Mouse (Mus musculus) liver, embryonic 18 days (tissue): ENCODE measurements around the gene Pbx4. TPM values are rescaled to one million over a fixed set of nuclear protein-coding genes. Genes with fewer than 3 reads are reported as not detected.

Source experiments
- polyA plus RNA-seq: library from polyadenylated mRNA; depleted of rRNA; stranded (reverse); fragments of >200 nt; gene quantifications from 2 replicates; pipeline ENCODE4 v1.2.3, GENCODE M21; 2012; rRNA removed

Gene Pbx4
- polyA plus RNA-seq, result 1.2 and 1.4 TPM in 2 replicates

DNA sequence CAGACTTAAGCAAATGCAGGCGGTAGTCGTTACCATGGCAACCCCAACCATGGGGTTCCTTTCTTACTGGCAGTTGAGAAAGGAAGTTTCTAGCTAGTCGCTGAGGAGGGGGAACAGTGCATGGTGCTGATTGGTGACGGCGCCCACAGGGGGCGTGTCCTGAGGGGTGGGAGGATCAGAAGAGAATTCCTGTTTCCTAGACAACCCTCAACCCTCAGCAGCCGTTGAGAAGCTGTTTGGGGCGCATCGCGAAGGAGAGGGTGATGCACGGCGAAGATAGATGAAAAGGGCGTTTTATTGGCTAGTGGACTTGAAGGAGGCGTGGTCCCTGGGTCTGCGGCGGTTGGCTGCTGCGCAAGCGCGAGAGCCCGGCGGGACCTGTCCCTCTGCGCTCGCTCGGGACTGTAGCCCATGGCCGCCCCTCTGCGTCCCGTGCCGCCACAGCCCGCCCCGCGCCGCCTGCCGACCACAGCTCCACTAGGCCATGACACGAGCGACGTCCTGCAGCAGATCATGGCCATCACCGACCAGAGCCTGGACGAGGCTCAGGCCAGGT lies at the start of gene Pbx4:
Pbx4 (plus strand) TSS at position 194 of the 556 bp plus-strand sequence.

DNA sequence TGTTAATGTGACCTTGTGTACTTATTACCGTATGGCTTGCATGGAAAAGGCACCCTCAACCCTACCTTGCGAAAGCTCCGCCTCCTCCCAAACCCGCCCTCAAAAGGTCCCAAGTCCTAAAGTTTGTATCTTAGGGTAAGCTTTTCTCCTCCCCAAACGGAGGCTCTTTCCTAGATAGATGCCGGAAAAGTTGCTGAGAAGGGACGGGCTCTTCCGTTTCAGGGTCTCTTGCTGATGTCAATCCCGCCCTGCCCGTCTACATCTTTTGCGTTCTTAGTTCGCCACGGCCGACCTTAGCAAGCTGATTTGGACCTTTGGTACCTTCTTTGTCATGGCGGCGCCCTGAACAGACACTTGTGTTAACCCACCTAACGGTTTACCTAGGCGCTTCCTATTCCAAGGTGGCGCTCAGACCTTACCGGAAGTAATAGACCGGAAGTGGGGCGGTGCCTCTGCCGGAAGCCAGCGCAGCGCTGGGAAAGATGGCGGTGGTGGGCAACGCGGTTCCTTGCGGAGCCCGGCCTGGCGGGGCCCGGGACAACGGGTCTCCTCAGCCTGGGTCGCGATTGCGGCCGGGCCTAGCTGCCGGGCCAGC lies 41.4 kb upstream of the Pbx4 start, which contains the start of the genes Atp13a1 and Zfp866:
Atp13a1 (plus strand) TSS at position 391 of the 595 bp plus-strand sequence.
Zfp866 (minus strand) TSS at position 406 of the 595 bp plus-strand sequence.

DNA sequence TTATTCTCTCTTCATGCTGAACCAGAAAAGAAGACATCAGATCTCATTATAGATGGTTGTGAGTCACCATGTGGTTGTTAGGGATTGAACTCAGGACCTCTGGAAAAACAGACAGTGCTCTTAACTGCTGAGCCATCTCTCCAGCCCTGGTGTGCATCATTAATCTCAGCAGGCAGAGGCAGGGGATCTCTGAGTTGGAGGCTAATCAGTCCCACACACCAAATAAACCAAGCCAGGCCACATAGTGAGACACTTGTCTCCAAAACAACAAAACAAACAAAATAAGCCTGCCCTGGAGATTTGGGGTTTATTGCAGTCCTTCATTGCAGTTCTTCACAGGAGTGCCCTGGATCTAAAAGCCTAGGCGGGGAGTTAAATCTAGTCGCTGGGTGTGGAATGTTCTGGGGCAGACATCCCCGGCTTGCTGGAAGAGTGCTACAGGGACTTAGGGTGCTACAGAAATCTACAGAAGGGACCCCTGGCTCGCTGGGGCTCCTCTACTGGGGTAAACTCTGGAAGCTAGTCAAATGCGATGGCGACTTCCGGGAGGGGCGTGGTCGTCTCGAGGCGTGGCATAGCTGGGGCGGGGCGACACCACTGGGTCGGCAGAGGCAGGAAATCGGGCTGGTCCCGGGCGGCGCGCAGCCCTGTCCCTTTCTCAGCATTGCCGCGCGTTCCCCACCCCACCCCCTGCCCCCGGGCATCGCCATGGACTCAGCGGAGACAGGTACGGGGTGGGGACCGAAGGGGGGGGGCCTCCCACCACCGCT lies 24.0 kb upstream of the Pbx4 start, which contains the start of gene Gmip:
Gmip (plus strand) TSS at position 586 of the 770 bp plus-strand sequence.

DNA sequence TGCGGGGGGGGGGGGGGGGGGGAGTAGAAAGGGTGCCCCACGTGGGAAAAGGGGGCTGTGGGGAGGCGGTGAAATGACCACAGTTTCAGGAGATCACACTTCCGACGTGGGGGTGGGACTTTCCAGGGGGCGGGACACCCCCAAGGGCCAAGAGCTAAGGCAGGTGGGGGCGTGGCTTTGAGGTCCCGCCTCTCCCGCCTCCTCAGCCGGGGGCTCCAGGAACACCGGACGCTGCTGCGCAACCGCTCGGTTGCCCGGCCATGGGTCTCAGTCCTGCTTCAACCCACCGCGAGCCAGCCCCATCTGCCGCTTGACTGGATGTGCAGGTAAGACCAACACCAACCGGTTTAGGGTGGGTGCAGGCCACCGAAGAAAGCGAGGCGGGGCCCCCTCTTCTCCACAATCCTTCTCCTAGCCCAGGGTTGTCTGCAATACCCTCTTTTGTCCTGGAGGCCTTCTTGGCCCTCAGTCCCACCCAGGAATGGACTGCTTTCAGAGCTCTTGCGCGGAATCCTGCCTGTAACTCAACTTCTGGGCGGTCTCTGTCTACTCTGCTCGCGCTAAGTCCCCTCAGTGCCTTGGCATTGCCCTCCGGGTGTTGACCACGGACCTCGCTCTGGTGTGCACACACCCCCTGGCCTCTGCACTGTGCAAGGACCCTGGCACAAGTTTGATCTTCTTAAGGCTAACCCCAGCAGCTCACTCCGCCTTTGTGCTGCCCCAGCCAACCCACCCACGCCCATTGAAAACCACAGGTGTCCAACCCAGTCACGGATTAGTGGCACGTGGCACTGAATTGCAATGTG lies 9.7 kb upstream of the Pbx4 start, which contains the start of gene Lpar2:
Lpar2 (plus strand) TSS at position 44 of the 806 bp plus-strand sequence.

DNA sequence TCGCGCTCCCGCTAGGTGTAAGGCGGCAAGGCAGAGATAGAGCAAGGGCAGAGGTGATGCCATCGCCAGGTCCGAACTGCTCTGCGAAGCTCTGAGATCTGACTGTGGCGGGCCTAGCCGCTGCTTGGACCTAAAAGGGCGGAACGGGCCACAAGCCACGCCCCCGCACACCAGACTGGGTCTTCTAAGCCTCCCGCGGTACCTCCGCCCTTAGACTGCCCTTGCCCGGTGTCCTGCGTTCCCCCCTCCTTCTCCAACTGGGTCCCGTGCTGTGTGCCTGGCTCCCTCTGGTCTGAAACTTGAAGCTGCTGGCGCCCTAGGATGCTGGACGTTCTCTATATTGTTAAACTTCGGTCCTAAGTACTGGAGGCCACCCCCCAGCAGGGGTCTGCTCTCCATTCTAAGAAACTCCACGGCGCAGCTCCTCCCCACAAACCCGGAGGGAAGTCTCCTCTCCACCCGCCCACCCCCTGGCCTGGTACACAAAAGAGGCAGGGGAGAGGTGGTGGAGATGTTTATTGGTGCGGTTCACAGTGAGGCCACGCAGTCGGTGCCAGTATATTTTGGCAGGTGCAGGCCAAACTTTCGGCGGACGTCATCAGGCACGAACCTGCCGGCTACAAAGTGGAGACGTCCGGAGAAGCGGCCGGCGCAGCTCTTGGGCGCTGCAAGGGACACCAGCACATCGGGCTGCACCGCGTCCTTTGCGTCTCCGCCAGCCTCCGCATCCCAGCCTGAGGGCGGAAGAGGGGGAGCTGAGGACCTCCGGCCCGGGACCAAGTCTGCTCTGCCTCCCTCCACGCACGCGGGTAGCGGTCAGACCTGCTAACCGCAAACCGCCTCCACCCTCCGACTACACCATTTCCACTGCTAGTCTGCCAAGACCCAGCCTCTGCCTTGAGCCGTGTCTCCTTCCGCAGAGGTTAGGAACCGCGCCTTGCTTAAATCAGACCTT lies 55.3 kb downstream of the Pbx4 start, which contains the start of gene Cilp2:
Cilp2 (minus strand) TSS at position 399 of the 955 bp plus-strand sequence.

DNA sequence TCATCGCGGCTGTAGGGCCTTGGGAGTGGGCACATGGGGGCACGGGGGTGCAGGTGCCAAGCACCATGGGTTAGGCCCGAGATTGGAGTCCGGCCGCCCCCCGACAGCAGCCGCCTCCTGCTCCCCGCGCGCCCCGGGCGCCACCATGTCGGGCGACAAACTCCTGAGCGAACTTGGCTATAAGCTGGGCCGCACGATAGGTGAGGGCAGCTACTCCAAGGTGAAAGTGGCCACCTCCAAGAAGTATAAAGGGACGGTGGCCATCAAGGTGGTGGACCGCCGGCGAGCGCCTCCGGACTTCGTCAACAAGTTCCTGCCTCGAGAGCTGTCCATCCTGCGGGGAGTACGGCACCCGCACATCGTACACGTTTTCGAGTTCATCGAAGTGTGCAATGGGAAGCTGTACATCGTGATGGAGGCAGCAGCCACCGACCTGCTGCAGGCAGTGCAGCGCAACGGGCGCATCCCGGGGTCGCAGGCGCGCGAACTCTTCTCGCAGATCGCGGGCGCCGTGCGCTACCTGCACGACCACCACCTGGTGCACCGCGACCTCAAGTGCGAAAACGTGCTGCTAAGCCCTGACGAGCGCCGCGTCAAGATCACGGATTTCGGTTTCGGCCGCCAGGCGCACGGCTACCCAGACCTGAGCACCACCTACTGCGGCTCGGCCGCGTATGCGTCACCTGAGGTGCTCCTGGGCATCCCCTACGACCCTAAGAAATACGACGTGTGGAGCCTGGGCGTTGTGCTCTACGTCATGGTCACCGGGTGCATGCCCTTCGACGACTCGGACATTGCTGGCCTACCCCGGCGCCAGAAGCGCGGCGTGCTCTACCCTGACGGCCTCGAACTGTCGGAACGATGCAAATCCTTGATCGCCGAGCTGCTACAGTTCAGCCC lies 70.1 kb downstream of the Pbx4 start, which contains the start of the genes Tssk6, Ndufa13 and Yjefn3:
Tssk6 (plus strand) TSS at position 22 of the 900 bp plus-strand sequence.
Ndufa13 (minus strand) TSS at position 396 of the 900 bp plus-strand sequence.
Yjefn3 (minus strand) TSS at position 550 of the 900 bp plus-strand sequence.

Other genes with a start within 250 kb of the Pbx4 start
- gene Zfp868, start 206.9 kb upstream of the Pbx4 start, polyA plus RNA-seq, result 3.3 and 3.4 TPM in 2 replicates
- gene Zfp964, start 178.0 kb upstream of the Pbx4 start, polyA plus RNA-seq, result 0.32 and 0.38 TPM in 2 replicates
- 4.5 and 5.0 TPM in 2 replicates for gene Zfp869, start 121.8 kb upstream of the Pbx4 start, polyA plus RNA-seq
- 1.9 TPM in 2 replicates for gene Zfp963, start 82.5 kb upstream of the Pbx4 start, polyA plus RNA-seq
- 0.36 and 0.38 TPM in 2 replicates for gene Gm20422, start 57.6 kb upstream of the Pbx4 start, polyA plus RNA-seq
- gene Atp13a1, start 41.3 kb upstream of the Pbx4 start, polyA plus RNA-seq, result 18.9 and 24.3 TPM in 2 replicates
- 5.2 and 5.7 TPM in 2 replicates for gene Zfp866, start 41.3 kb upstream of the Pbx4 start, polyA plus RNA-seq
- gene Gmip, start 23.8 kb upstream of the Pbx4 start, polyA plus RNA-seq, result 11.3 and 12.9 TPM in 2 replicates
- 0.46 and 0.58 TPM in 2 replicates for gene Lpar2, start 10.1 kb upstream of the Pbx4 start, polyA plus RNA-seq
- gene Cilp2, start 55.2 kb downstream of the Pbx4 start, polyA plus RNA-seq, result 0.01 and 0.02 TPM in 2 replicates
- 0.22 and 0.24 TPM in 2 replicates for gene Tssk6, start 69.7 kb downstream of the Pbx4 start, polyA plus RNA-seq
- 62.7 and 63.0 TPM in 2 replicates for gene Ndufa13, start 70.1 kb downstream of the Pbx4 start, polyA plus RNA-seq
- gene Yjefn3, start 70.2 kb downstream of the Pbx4 start, polyA plus RNA-seq, result 0.44 and 0.46 TPM in 2 replicates
- 12.3 and 13.6 TPM in 2 replicates for gene Gatad2a, start 163.9 kb downstream of the Pbx4 start, polyA plus RNA-seq
- gene Mau2, start 210.2 kb downstream of the Pbx4 start, polyA plus RNA-seq, result 19.7 and 22.0 TPM in 2 replicates
- gene Sugp1, start 210.3 kb downstream of the Pbx4 start, polyA plus RNA-seq, result 5.8 and 6.6 TPM in 2 replicates
- gene Tm6sf2, start 240.4 kb downstream of the Pbx4 start, polyA plus RNA-seq, result 1.7 and 3.0 TPM in 2 replicates